Mouse (Mus musculus) limb, embryonic 15.5 days (tissue): ENCODE measurements around the gene Gm11627. TPM values are rescaled to one million over a fixed set of nuclear protein-coding genes. Genes with fewer than 3 reads are reported as not detected.

ENCODE experiments used
- ATAC-seq: fragments of 200-750 bp; cut with Nextera tagmentation; 2 replicates; pipeline ENCODE4 v1.8.0; 2017; ENCODE audit warnings: low read depth, moderate TSS enrichment; ENCODE audit not compliant: insufficient number of reproducible peaks, low FRiP score, low TSS enrichment
- H3K27ac ChIP-seq: fragments of 300-500 bp; sonication (generic); 2 replicates; pipeline ENCODE4 v1.5.1; 2015; ENCODE audit warnings: moderate library complexity, mild to moderate bottlenecking, inconsistent platforms
- H3K27me3 ChIP-seq: fragments of 300-500 bp; sonication (generic); 2 replicates; pipeline ENCODE4 v1.6.1; 2015; ENCODE audit warnings: inconsistent platforms
- H3K36me3 ChIP-seq: fragments of 300-500 bp; sonication (generic); 2 replicates; pipeline ENCODE4 v1.6.1; 2015; ENCODE audit warnings: inconsistent platforms
- H3K4me1 ChIP-seq: fragments of 300-500 bp; sonication (generic); 2 replicates; pipeline ENCODE4 v1.6.1; 2015; ENCODE audit warnings: inconsistent platforms
- H3K4me2 ChIP-seq: fragments of 300-500 bp; sonication (generic); 2 replicates; pipeline ENCODE4 v1.6.1; 2015; ENCODE audit warnings: mild to moderate bottlenecking, inconsistent platforms
- H3K4me3 ChIP-seq: fragments of 300-500 bp; sonication (generic); 2 replicates; pipeline ENCODE4 v1.5.1; 2015; ENCODE audit warnings: mild to moderate bottlenecking, inconsistent platforms
- H3K9ac ChIP-seq: fragments of 300-500 bp; sonication (generic); 2 replicates; pipeline ENCODE4 v1.6.1; 2015; ENCODE audit warnings: inconsistent platforms
- H3K9me3 ChIP-seq: fragments of 300-500 bp; sonication (generic); 2 replicates; pipeline ENCODE4 v1.6.1; 2016; ENCODE audit warnings: inconsistent platforms
- WGBS: fragments of 180-500 bp; shearing (Covaris S2); methylation state at CpG from one replicate; pipeline ENCODE4 v1.1.7; 2015; 5-methylcytosine and 5-hydroxymethylcytosine counted together
- polyA plus RNA-seq: library from polyadenylated mRNA; unstranded; fragments of >200 nt; fragmentation: Nextera tagmentation; extraction: Ambion mirVana; gene quantifications from 2 replicates; pipeline ENCODE4 v1.2.1, GENCODE M21; 2015

Gene Gm11627
- polyA plus RNA-seq, 1 experiment from 2014 or later: 11.3 TPM

DNA sequence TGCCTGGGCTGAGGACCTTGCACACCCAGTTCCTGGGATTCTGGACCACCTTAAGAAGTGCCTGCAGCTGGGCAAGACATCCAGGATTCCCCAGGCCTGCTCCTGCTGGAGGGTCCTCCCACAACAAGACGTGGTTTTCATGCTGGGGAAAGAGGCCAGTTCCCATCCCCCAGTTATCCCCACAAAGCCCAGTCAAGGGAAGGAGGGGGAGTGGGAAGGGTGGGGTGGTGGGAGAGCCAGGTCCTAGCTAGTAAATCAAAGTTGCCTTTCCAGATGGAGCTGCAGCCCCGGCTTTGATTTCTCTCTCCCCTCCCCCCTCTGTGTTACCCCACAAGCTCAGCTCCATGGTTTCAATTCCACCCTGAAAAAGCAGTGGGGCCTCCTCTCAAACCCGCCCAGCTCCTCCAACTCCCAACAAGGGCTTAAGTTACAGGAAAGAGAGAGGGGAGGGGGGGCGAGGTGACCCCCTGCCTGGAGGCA is 16.1 kb upstream of the Gm11627 start:
- Histone ChIP-seq H3K4me2 (peak overlapping the region; percentile 37), H3K4me1 (peaks cover 23% of the 10 kb centered on the region), H3K27me3 (no peaks in the 10 kb centered on the region), H3K4me3 (0 out of 2 replicates have a peak overlapping the region, but pooled peaks have one; percentile 3), H3K27ac (peak overlapping the region; percentile 93), H3K9ac (no peak overlapping the region), H3K36me3 (no peaks in the 10 kb centered on the region), H3K9me3 (no peaks in the 10 kb centered on the region)
- 5% methylated on average over 4 of the region's 4 CpGs for WGBS
- ATAC-seq: peak; percentile 90

DNA sequence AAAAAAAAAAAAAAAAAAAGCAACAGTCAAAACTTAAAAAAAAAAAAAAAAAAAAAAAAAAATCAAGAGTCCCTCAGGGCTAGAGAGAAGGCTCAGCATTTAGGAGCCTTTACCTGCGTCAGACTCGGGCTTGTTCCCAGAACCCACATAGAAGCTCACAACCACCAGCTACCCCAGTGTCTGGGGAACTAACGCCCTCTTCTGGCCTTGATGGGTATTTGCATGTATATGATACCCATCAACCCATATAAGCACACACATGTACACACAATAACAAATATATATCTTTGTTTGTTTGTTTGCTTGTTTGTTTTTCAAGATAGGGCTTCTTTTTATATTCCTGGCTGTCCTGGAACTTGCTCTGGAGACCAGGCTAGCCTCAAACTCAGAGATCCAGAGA is 8.3 kb upstream of the Gm11627 start:
- Histone ChIP-seq H3K27ac (no peak overlapping the region), H3K4me2 (no peak overlapping the region), H3K4me1 (peaks cover 8% of the 10 kb centered on the region), H3K36me3 (no peaks in the 10 kb centered on the region), H3K27me3 (no peaks in the 10 kb centered on the region), H3K4me3 (no peak overlapping the region), H3K9ac (no peak overlapping the region), H3K9me3 (no peaks in the 10 kb centered on the region)
- no peak for ATAC-seq
- 84% methylated on average over 3 of the region's 3 CpGs for WGBS

DNA sequence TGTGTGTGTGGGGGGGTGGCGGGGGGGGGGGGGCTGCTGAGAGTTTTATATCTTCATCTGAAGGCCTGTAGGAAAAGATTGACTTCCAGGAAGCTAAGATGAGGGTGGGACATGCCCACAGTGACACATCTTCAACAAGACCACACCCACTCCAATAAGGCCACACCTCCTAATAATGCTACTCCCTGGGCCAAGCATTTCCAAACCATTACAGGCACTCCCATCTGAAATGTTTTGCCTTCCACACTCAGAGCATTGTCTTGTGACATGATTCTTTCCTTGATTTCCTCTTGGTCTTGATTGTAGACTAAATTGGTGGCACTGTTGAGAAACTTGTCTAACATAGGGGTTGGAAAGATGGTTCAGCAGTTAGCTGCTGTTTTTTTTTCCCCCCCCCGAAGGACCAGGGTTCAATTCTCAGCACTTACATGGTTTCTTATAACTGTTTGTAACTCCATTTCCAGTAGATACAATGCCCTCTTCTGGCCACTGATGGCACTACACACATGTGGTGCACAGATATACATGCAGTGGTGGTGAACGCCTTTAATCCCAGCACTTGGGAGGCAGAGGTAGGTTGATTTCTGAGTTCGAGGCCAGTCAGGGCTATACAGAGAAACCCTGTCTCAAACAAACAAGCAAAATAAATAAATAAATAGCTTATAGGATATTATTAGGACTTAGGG is 7.3 kb upstream of the Gm11627 start:
- Histone ChIP-seq H3K27ac (no peak overlapping the region), H3K9ac (no peak overlapping the region), H3K4me3 (no peak overlapping the region), H3K27me3 (no peaks in the 10 kb centered on the region), H3K4me2 (no peak overlapping the region), H3K36me3 (no peaks in the 10 kb centered on the region), H3K4me1 (peaks cover 16% of the 10 kb centered on the region), H3K9me3 (no peaks in the 10 kb centered on the region)
- no peak for ATAC-seq
- 95% methylated on average over 4 of the region's 4 CpGs for WGBS

DNA sequence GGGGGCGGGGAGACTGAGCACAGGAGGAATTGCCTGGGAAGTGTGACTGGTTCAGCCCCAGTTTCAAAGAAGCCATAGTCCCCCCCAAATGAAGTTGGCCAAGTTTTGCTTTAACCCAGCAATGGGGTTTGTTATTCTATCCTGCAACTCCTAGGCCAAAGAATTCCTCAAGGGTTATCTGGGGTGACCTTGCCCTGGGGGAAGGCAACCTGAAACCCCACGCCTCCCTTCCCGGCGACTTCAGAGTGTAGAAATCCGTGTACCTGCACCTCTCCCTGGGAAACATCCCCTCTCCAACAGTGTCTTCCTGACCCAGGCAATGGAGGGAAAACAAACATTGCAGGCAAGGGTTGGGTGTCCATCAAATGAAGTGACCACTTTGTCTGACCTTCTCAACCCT is 3.5 kb upstream of the Gm11627 start:
- no peaks in the 10 kb centered on the region for H3K9me3 ChIP-seq
- H3K27ac ChIP-seq: peak overlapping the region; percentile 82
- H3K27me3 ChIP-seq: no peaks in the 10 kb centered on the region
- no peak overlapping the region for H3K4me3 ChIP-seq
- H3K4me1 ChIP-seq: peaks cover 41% of the 10 kb centered on the region
- H3K36me3 ChIP-seq: no peaks in the 10 kb centered on the region
- no peak overlapping the region for H3K9ac ChIP-seq
- no peak for ATAC-seq
- 0 out of 2 replicates have a peak overlapping the region, but pooled peaks have one; percentile 3 for H3K4me2 ChIP-seq
- WGBS: 19% methylated on average over 5 of the region's 5 CpGs

GRCm38 (mm10) chr11:102582016-102582610 is 2.9 kb upstream of the Gm11627 start:
- 14% methylated on average over 13 of the region's 13 CpGs for whole genome bisulfite sequencing
- ATAC-seq: peak; percentile 53; the same call in 1 of the 2 replicates
- 0 out of 2 replicates have a peak overlapping the region, but pooled peaks have one; percentile 19 for H3K4me2 ChIP-seq
- H3K27me3 ChIP-seq: no peaks in the 10 kb centered on the region
- peak overlapping the region; percentile 82 for H3K27ac ChIP-seq
- H3K4me1 ChIP-seq: peaks cover 44% of the 10 kb centered on the region
- H3K9ac ChIP-seq: no peak overlapping the region
- no peak overlapping the region for H3K4me3 ChIP-seq
- H3K9me3 ChIP-seq: no peaks in the 10 kb centered on the region
- H3K36me3 ChIP-seq: no peaks in the 10 kb centered on the region

- no peak for ATAC-seq
- Histone ChIP-seq H3K9ac (no peak overlapping the region), H3K4me2 (no peak overlapping the region), H3K27ac (peak overlapping the region; percentile 82), H3K36me3 (no peaks in the 10 kb centered on the region), H3K9me3 (no peaks in the 10 kb centered on the region), H3K4me3 (no peak overlapping the region), H3K27me3 (no peaks in the 10 kb centered on the region), H3K4me1 (peaks cover 46% of the 10 kb centered on the region)
- WGBS: 31% methylated on average over 11 of the region's 11 CpGs
Observed at GRCm38 (mm10) chr11:102581281-102582015, 2.2 kb upstream of the Gm11627 start.

GRCm38 (mm10) chr11:102580034-102580330 is 721 bp upstream of the Gm11627 start:
- no peak for ATAC-seq
- Histone ChIP-seq H3K9ac (no peak overlapping the region), H3K9me3 (no peaks in the 10 kb centered on the region), H3K36me3 (no peaks in the 10 kb centered on the region), H3K4me2 (0 out of 2 replicates have a peak overlapping the region, but pooled peaks have one; percentile 47), H3K27me3 (no peaks in the 10 kb centered on the region), H3K4me1 (peaks cover 46% of the 10 kb centered on the region), H3K4me3 (peak overlapping the region; percentile 38), H3K27ac (peak overlapping the region; percentile 91)
- 55% methylated on average over 3 of the region's 3 CpGs for WGBS

DNA sequence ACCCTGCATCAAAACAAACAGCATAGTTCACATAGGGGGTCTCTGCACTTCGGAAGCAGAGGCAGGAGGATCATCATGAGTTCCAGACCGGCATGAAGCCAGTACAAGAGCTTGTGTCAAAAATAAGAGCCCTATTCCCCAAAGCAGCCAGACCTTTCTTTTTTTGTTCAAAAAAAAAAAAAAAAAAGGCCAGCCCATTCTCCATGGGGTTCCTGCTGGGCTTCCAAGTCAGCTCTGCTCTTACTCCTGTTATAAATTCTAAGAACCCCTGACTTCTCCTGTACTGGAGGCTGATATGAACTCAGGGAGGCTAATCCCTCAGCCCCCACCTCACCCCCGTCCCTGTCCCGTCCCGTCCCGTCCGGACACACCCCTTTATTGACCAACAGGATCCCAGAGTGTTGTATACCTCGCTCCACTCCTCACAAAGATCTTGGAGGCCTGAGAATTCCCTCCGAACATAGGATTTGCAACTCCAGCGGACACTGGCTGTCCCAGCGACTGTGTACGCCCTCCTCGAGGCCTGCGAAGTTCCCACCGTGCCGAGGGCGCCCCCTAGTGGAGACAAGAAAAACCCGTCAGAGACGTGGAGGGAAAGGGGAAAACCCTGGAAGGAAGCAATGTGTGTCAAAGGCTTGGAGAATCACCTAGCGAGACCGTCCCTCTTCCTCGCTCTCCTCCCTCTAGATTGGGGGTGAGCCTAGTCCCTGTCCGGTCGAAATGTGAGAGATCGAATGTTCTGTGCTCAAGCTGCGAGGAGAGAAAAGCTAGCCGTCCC is 731 bp downstream of the Gm11627 start:
- H3K27me3 ChIP-seq: no peaks in the 10 kb centered on the region
- H3K9ac ChIP-seq: peak overlapping the region; percentile 60; the same call in 1 of the 2 replicates
- ATAC-seq: peak; percentile 21
- H3K4me1 ChIP-seq: peaks cover 46% of the 10 kb centered on the region
- H3K27ac ChIP-seq: peak overlapping the region; percentile 91
- no peaks in the 10 kb centered on the region for H3K9me3 ChIP-seq
- peak overlapping the region; percentile 47 for H3K4me2 ChIP-seq
- WGBS: 10% methylated on average over 27 of the region's 27 CpGs
- H3K36me3 ChIP-seq: no peaks in the 10 kb centered on the region
- H3K4me3 ChIP-seq: peak overlapping the region; percentile 38

- H3K27me3 ChIP-seq: no peaks in the 10 kb centered on the region
- no peaks in the 10 kb centered on the region for H3K36me3 ChIP-seq
- no peak overlapping the region for H3K9ac ChIP-seq
- ATAC-seq: no peak
- no peaks in the 10 kb centered on the region for H3K9me3 ChIP-seq
- 59% methylated on average over 13 of the region's 13 CpGs for WGBS
- H3K4me1 ChIP-seq: peaks cover 31% of the 10 kb centered on the region
- no peak overlapping the region for H3K4me2 ChIP-seq
- no peak overlapping the region for H3K27ac ChIP-seq
- H3K4me3 ChIP-seq: no peak overlapping the region
Observed at GRCm38 (mm10) chr11:102576050-102576754, 3.1 kb downstream of the Gm11627 start.

DNA sequence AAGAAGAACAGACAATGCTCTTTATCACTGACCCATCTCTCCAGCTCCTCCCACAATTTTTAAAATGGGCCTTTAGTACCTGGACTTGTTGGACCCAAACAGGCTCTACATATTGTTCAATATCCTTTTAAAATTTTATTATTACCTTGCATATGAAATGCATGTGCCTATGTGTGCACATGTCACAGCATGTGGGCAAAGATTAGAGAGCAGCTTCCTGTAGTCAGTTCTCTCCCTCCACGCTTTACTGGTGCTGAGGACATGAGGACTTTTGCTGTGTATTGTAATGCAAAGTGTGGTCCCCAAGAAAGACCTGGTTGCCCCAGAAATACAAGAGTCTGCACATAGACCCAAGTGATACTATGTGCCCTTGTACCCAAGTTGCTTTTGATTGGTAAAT is 4.2 kb downstream of the Gm11627 start:
- Histone ChIP-seq H3K27me3 (no peaks in the 10 kb centered on the region), H3K4me3 (no peak overlapping the region), H3K9me3 (no peaks in the 10 kb centered on the region), H3K36me3 (no peaks in the 10 kb centered on the region), H3K27ac (no peak overlapping the region), H3K4me1 (peaks cover 25% of the 10 kb centered on the region), H3K4me2 (no peak overlapping the region), H3K9ac (no peak overlapping the region)
- 54% methylated on average over 1 of the region's 1 CpGs for WGBS
- no peak for ATAC-seq
